Mouse (Mus musculus) left cerebral cortex, postnatal 10 days (tissue): ENCODE measurements around the gene Olfm1. TPM values are rescaled to one million over a fixed set of nuclear protein-coding genes. Genes with fewer than 3 reads are reported as not detected.

Experiments used
- DNase-seq, 2 experiments: peaks; one replicate each; pipeline ENCODE4 v3.0.0; 2021 to 2022; ENCODE audit warnings: low spot score in 2 of 2, mixed read lengths in 1 of 2; ENCODE audit errors: extremely low spot score in 1 of 2
- intact Hi-C: fragments of 180-260 bp; cut with DNase I; formaldehyde crosslinking; loops from one replicate; pipeline ENCODE4 v1.15.1; 2025
- total RNA-seq, 2 experiments: library from RNA; stranded (reverse); gene quantifications; 2 replicates each; pipeline ENCODE4 v1.2.3; 2021

Olfm1 gene
- total RNA-seq, 2 experiments from 2014 or later = 821 to 879 TPM

DNA sequence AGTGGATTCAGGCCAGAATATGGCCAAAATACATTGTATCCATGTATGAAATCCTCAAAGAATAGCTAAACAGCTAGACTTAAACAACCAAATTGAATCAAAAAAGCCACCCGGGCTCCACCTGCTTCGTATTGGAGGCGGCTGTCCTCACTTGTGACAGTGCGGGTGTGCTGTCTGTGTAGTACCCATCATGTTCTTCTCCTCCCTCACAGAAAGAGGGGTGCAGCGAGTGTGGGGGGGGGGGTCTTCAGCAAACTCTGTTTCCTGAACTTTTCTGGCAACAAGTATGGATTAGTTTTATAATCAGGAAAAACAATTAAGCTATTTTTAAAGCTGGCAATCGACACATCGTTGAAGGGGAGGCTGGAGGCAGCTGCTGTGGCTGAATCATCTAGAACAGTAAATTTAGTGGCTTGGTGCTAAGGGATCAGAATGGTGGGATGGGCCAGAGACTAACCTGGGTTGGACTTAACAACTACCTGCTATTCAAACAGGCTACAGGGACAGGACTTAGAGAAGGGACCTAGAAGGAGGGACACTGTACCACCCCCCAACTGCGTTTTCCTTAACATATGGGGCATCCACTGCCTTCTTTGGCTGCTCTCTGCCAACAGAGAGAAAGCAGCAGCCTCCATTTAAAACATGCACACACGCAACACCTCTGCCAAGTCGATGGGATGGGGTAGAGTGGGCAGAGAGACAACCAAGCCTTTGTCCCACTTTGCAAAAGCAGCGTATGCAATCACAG, 79.6 kb downstream of the Olfm1 start:
- intact Hi-C loops = no loop called here
- DNase-seq = peak in 1 of 2 experiments; percentile 24

DNA sequence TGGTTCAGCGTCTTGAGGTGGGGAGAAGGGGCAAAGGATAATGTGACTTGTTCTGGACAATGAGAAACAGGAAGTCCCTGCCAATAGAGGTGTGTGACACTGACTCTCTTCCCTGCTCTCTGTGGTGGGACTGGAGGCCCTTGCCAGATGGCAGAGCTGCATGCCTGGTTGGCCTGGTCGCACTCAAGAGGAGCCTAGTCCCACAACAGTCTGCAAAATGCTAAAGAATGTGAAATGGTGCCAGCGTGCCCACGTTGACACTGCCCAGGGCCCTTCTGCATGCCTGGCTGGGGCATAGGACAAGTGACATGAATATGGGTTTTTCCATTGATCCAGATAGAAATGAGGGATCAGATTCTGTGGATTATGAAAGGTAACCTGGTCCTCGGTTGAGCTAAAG, 81.2 kb downstream of the Olfm1 start:
- DNase-seq = no peak
- intact Hi-C loops = no loop called here

DNA sequence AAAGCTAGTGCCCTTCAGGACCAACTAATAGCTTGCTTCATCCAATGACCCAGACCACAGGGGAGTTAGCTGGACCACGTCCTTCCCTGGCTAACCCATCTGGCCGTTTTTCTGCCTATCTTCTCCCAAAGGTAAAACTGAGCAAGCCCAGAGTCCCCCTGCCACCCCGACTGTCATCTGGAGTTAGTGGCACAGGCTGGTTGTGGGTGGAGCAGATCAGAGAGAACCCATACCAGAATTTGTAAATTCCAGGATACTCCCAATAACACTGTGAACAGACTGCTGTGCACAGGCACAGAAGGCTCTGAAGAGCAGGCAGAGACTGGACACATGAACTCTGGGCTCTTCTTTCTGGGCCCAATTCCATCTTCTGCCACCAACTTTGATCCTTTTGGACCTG, 82.6 kb downstream of the Olfm1 start:
- no peak for DNase-seq
- intact Hi-C loops = no loop called here

DNA sequence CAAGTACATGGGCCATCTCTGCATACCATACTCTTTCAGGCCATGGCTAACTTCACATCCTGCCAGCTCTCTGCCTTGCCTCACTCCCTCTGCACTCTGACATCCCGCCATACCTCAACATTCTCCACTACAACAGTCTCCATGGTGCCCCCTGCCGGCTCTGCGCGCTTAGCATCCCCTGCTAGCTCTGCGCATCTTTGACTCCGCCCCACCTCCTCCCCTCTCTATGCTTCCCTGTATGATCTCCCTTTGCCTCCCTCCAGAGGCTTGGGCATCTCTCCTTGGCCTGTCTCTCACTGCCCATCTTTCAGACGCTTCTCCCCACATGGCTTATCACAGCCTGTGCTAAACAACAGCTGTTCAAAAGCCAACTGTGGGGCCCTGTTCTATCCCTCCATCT, 85.4 kb downstream of the Olfm1 start:
- DNase-seq = peak in 1 of 2 experiments; percentile 82
- intact Hi-C loops = no loop called here

DNA sequence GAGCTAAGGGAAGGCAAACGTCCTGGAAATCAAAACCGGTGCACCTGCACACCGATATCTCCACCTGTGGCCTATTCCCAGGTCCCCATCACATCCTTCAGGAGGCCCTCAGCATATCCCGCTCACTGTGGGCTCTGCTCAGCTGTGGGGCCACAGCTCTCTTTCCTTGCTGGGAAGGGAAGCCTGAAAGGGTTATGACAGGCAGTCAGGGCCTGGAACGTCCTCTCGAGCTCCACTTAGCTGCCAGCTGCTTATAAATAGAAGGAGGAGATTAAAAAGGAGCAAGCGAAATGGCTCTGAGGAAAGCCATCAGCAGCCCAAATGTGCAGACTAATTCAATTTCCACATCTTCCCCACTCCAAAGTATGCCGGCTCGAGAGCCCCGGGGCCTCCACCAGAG, 86.1 kb downstream of the Olfm1 start:
- intact Hi-C loops = no loop called here
- peak in 1 of 2 experiments; percentile 15 for DNase-seq

Other genes with a start within 250 kb of the Olfm1 start
- not detected for gene Fcnb, start 108.1 kb upstream of the Olfm1 start, total RNA-seq